Mouse (Mus musculus): Measurements from ENCODE around the gene Kcng3.

DNA sequence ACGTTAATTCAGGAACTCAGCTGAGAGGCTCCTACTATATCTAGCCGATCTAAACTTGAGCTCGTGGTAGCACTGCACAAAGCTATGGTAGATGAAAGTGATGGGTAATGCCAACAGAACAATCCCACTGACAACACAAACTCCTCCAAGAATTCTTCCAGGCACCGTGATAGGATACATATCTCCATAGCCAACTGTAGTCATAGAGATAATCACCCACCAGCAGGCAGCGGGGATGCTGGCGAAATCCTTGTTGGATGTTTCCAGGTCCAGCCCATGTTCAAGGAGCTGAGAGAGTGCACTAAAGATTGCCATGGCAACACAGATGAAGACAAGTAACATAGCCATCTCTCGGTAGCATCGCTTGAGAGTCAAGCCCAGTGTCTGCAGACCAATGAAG is 44.0 kb downstream of the Kcng3 start:
- TF ChIP-seq EP300 (IDR thresholded peaks at IDR 0.05; ENCODE audit: low read depth) = no peak
- no peak for TF ChIP-seq CTCF (IDR thresholded peaks at IDR 0.05; ENCODE audit: low read depth)

Measured in liver, postnatal 0 days (tissue).